9 mouse cellular contexts compared by ENCODE assay signal in the genomic region with DNA sequence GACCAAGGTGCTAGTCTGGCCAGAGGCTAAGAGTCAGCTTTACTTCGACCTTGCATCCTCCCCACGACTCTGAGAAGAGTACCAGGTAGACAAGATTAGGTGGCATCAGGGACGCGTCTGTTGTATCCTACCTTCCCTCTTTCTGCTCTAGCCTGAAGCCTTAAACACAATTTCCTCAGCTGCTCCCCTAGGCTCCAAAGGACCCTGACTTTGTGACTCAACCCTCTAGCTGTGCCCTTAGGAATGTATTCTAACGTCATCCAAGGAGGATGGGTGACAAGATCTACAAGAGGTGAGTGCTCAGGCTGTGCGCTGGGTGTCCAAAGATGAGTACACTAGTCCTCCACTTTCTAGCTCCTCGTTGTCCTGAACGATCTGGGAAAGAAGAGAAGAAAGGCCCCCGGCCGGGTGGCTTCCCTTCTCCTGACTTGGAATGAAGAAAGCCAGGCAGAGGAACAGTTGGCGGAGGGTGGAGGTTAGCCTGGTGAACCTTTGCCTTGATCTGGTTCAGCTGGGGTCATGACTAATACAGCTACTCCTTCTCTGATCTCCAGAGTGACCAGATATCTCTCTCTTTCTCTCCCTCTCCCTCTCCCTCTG. TPM values are rescaled to one million over a fixed set of nuclear protein-coding genes. Genes with fewer than 3 reads are reported as not detected.
DNase-seq lines count a peak whose midpoint lies in the region; ATAC-seq and TF ChIP-seq lines count a peak whose summit lies in the region.
"Had no signal": no experiment of that assay in that cellular context is flagged by ENCODE, and none has a peak within 500 bp of the region (broad histone marks: within the 10 kb centered on the region; RNA-seq: fewer than 3 reads in every experiment).

No protein-coding gene starts in this region.

- peak overlapping the region; percentile 64 for H3K4me3 ChIP-seq in midbrain, embryonic 10.5 days
- no peak overlapping the region for H3K4me3 ChIP-seq in midbrain, postnatal 0 days (ENCODE audit: low read depth, low read length)
- H3K4me3 ChIP-seq in limb, embryonic 10.5 days: peak overlapping the region; percentile 64
- H3K4me3 ChIP-seq in stomach, embryonic 14.5 days (ENCODE audit: low read depth, low read length): peak overlapping the region; percentile 61; the same call in 1 of the 2 replicates

- no peak overlapping the region for H3K9ac ChIP-seq in midbrain, postnatal 0 days (replicated peaks; ENCODE audit: low read length, poor library complexity, severe bottlenecking)
- peak overlapping the region; percentile 53; the same call in 1 of the 2 replicates for H3K9ac ChIP-seq in stomach, embryonic 14.5 days (replicated peaks; ENCODE audit: low read depth, low read length)

- no peaks in the 10 kb centered on the region for H3K9me3 ChIP-seq in midbrain, embryonic 10.5 days (replicated peaks)
- no peaks in the 10 kb centered on the region for H3K9me3 ChIP-seq in midbrain, postnatal 0 days (ENCODE audit: low read length)
- no peaks in the 10 kb centered on the region for H3K9me3 ChIP-seq in limb, embryonic 10.5 days (replicated peaks)
- H3K9me3 ChIP-seq in stomach, embryonic 14.5 days (ENCODE audit: control insufficient read depth, low read depth, low read length): no peaks in the 10 kb centered on the region

- DNase-seq in adrenal gland, adult (ENCODE audit: inconsistent age in 2 of 2, low spot score in 1 of 2): peak; percentile 67 to 90
- DNase-seq in adrenal gland, postnatal 4 days (ENCODE audit: low spot score in 2 of 2): no peak
- no peak for DNase-seq in midbrain, embryonic 10.5 days (ENCODE audit: low spot score)
- DNase-seq in midbrain, postnatal 0 days (ENCODE audit: low spot score): no peak
- DNase-seq in limb, embryonic 10.5 days (ENCODE audit: low spot score): no peak
- DNase-seq in left cerebral cortex, postnatal 14 days (ENCODE audit: low spot score in 2 of 2): no peak
- DNase-seq in gastrocnemius, postnatal 10 days: no peak

- no peak for TF ChIP-seq CTCF in midbrain, postnatal 0 days (IDR thresholded peaks at IDR 0.05)

- H3K27ac ChIP-seq in midbrain, embryonic 10.5 days (replicated peaks): peak overlapping the region; percentile 84
- H3K27ac ChIP-seq in midbrain, postnatal 0 days (ENCODE audit: low read depth, low read length): no peak overlapping the region
- H3K27ac ChIP-seq in limb, embryonic 10.5 days: peak overlapping the region; percentile 89
- peak overlapping the region; percentile 33; the same call in 1 of the 2 replicates for H3K27ac ChIP-seq in stomach, embryonic 14.5 days (ENCODE audit: low read length)

- no peaks in the 10 kb centered on the region for H3K36me3 ChIP-seq in midbrain, embryonic 10.5 days
- H3K36me3 ChIP-seq in midbrain, postnatal 0 days (ENCODE audit: insufficient read depth, low read length): no peaks in the 10 kb centered on the region
- H3K36me3 ChIP-seq in limb, embryonic 10.5 days: peaks cover 4% of the 10 kb centered on the region
- H3K36me3 ChIP-seq in stomach, embryonic 14.5 days (ENCODE audit: control insufficient read depth, insufficient read depth, low read length): no peaks in the 10 kb centered on the region

- H3K4me1 ChIP-seq in midbrain, embryonic 10.5 days: peaks cover 24% of the 10 kb centered on the region
- no peaks in the 10 kb centered on the region for H3K4me1 ChIP-seq in midbrain, postnatal 0 days (ENCODE audit: insufficient read depth, low read length)
- peaks cover 27% of the 10 kb centered on the region for H3K4me1 ChIP-seq in limb, embryonic 10.5 days
- H3K4me1 ChIP-seq in stomach, embryonic 14.5 days (ENCODE audit: control insufficient read depth, insufficient read depth, low read length): 0 out of 2 replicates have a peak, but pooled peaks cover 7% of the 10 kb centered on the region

- intact Hi-C loops in left cerebral cortex, postnatal 14 days (cut with DNase I): no loop called here

- H3K27me3 ChIP-seq in midbrain, embryonic 10.5 days (ENCODE audit: low read depth, poor library complexity, severe bottlenecking): peaks cover 27% of the 10 kb centered on the region
- H3K27me3 ChIP-seq in midbrain, postnatal 0 days (ENCODE audit: insufficient read depth, low read length): peaks cover 10% of the 10 kb centered on the region
- H3K27me3 ChIP-seq in limb, embryonic 10.5 days (ENCODE audit: low read depth, poor library complexity, severe bottlenecking): no peaks in the 10 kb centered on the region
- H3K27me3 ChIP-seq in stomach, embryonic 14.5 days (ENCODE audit: control insufficient read depth, insufficient read depth, low read length): no peaks in the 10 kb centered on the region

- WGBS in midbrain, embryonic 10.5 days: 69% methylated on average over 11 of the region's 11 CpGs
- WGBS in midbrain, postnatal 0 days: 71% methylated on average over 11 of the region's 11 CpGs
- 62% methylated on average over 11 of the region's 11 CpGs for WGBS in limb, embryonic 10.5 days
- 66% methylated on average over 11 of the region's 11 CpGs for WGBS in stomach, embryonic 14.5 days

- no peak for ATAC-seq in midbrain, postnatal 0 days (ENCODE audit: low FRiP score)
- no peak for ATAC-seq in stomach, embryonic 14.5 days (ENCODE audit: insufficient number of reproducible peaks, insufficient read depth, low FRiP score, low read depth)

- no peak overlapping the region for H3K4me2 ChIP-seq in midbrain, postnatal 0 days (ENCODE audit: low read depth, low read length, poor library complexity, severe bottlenecking)
- H3K4me2 ChIP-seq in stomach, embryonic 14.5 days (replicated peaks; ENCODE audit: low read depth, low read length): peak overlapping the region; percentile 69

RNA-seq across cellular contexts. Expression of gene Acsf2, which starts 0.8 kb away (rescaled TPM):
- total RNA-seq in adrenal gland, postnatal 4 days (2021): 10 to 100 TPM; 59.1 to 67.3 TPM
- polyA plus RNA-seq in midbrain, embryonic 10.5 days (2016; fragmentation: Nextera tagmentation; extraction: Ambion mirVana): 3.0 and 3.5 TPM in 2 replicates
- 3.9 and 6.6 TPM in 2 replicates for total RNA-seq in midbrain, postnatal 0 days (2014; rRNA removed)
- 1.7 and 1.9 TPM in 2 replicates for polyA plus RNA-seq in midbrain, postnatal 0 days (2015; fragmentation: Nextera tagmentation; extraction: Ambion mirVana)
- 4.1 and 5.6 TPM in 2 replicates for polyA plus RNA-seq in limb, embryonic 10.5 days (2016; fragmentation: Nextera tagmentation; extraction: Ambion mirVana)
- polyA plus RNA-seq in stomach, embryonic 14.5 days (2014; fragmentation: Nextera tagmentation; extraction: Ambion mirVana): 7.1 and 9.3 TPM in 2 replicates
- total RNA-seq in left cerebral cortex, postnatal 14 days (2021): 10 to 100 TPM; 16.9 to 17.2 TPM
- total RNA-seq in gastrocnemius, postnatal 10 days (2021): 10 to 100 TPM in 1 of 2 experiments, 1 to 10 TPM in 1; 8.1 to 10.0 TPM

RNA-seq across cellular contexts. Expression of gene Lrrc59, which starts 27.1 kb away (rescaled TPM):
- 100 to 1,000 TPM; 122 to 126 TPM for total RNA-seq in adrenal gland, postnatal 4 days (2021)
- polyA plus RNA-seq in midbrain, embryonic 10.5 days (2016; fragmentation: Nextera tagmentation; extraction: Ambion mirVana): 265 and 286 TPM in 2 replicates
- total RNA-seq in midbrain, postnatal 0 days (2014; rRNA removed): 128 and 129 TPM in 2 replicates
- 135 and 137 TPM in 2 replicates for polyA plus RNA-seq in midbrain, postnatal 0 days (2015; fragmentation: Nextera tagmentation; extraction: Ambion mirVana)
- 274 and 301 TPM in 2 replicates for polyA plus RNA-seq in limb, embryonic 10.5 days (2016; fragmentation: Nextera tagmentation; extraction: Ambion mirVana)
- 147 and 157 TPM in 2 replicates for polyA plus RNA-seq in stomach, embryonic 14.5 days (2014; fragmentation: Nextera tagmentation; extraction: Ambion mirVana)
- 10 to 100 TPM; 83.8 to 84.9 TPM for total RNA-seq in left cerebral cortex, postnatal 14 days (2021)
- total RNA-seq in gastrocnemius, postnatal 10 days (2021): 10 to 100 TPM; 40.4 to 51.2 TPM

RNA-seq across cellular contexts. Expression of gene Chad, which starts 37.6 kb away (rescaled TPM):
- total RNA-seq in adrenal gland, postnatal 4 days (2021): under 1 TPM; 0.45 to 0.90 TPM
- 0.12 and 0.39 TPM in 2 replicates for polyA plus RNA-seq in midbrain, embryonic 10.5 days (2016; fragmentation: Nextera tagmentation; extraction: Ambion mirVana)
- total RNA-seq in midbrain, postnatal 0 days (2014; rRNA removed): 0.11 TPM in 1 of 2 replicates, not detected in the other
- polyA plus RNA-seq in midbrain, postnatal 0 days (2015; fragmentation: Nextera tagmentation; extraction: Ambion mirVana): 0.85 and 0.87 TPM in 2 replicates
- 0.11 and 0.30 TPM in 2 replicates for polyA plus RNA-seq in limb, embryonic 10.5 days (2016; fragmentation: Nextera tagmentation; extraction: Ambion mirVana)
- polyA plus RNA-seq in stomach, embryonic 14.5 days (2014; fragmentation: Nextera tagmentation; extraction: Ambion mirVana): 5.0 and 7.1 TPM in 2 replicates
- under 1 TPM in 1 of 2 experiments, not detected in 1; 0.38 TPM for total RNA-seq in left cerebral cortex, postnatal 14 days (2021)
- total RNA-seq in gastrocnemius, postnatal 10 days (2021): 10 to 100 TPM; 10.3 to 14.3 TPM
- total RNA-seq: adrenal gland, postnatal 36 days had no signal

RNA-seq across cellular contexts. Expression of gene Mrpl27, which starts 51.1 kb away (rescaled TPM):
- total RNA-seq in adrenal gland, postnatal 4 days (2021): 10 to 100 TPM; 79.8 to 88.5 TPM
- polyA plus RNA-seq in midbrain, embryonic 10.5 days (2016; fragmentation: Nextera tagmentation; extraction: Ambion mirVana): 143 and 145 TPM in 2 replicates
- total RNA-seq in midbrain, postnatal 0 days (2014; rRNA removed): 42.5 and 49.5 TPM in 2 replicates
- polyA plus RNA-seq in midbrain, postnatal 0 days (2015; fragmentation: Nextera tagmentation; extraction: Ambion mirVana): 162 and 169 TPM in 2 replicates
- 141 and 147 TPM in 2 replicates for polyA plus RNA-seq in limb, embryonic 10.5 days (2016; fragmentation: Nextera tagmentation; extraction: Ambion mirVana)
- polyA plus RNA-seq in stomach, embryonic 14.5 days (2014; fragmentation: Nextera tagmentation; extraction: Ambion mirVana): 148 and 149 TPM in 2 replicates
- total RNA-seq in left cerebral cortex, postnatal 14 days (2021): 10 to 100 TPM; 65.2 to 72.5 TPM
- 10 to 100 TPM; 50.2 to 63.1 TPM for total RNA-seq in gastrocnemius, postnatal 10 days (2021)

RNA-seq across cellular contexts. Expression of gene Eme1, which starts 51.3 kb away (rescaled TPM):
- 1 to 10 TPM; 5.3 to 6.1 TPM for total RNA-seq in adrenal gland, postnatal 4 days (2021)
- 61.7 and 64.1 TPM in 2 replicates for polyA plus RNA-seq in midbrain, embryonic 10.5 days (2016; fragmentation: Nextera tagmentation; extraction: Ambion mirVana)
- total RNA-seq in midbrain, postnatal 0 days (2014; rRNA removed): 0.28 and 0.49 TPM in 2 replicates
- polyA plus RNA-seq in midbrain, postnatal 0 days (2015; fragmentation: Nextera tagmentation; extraction: Ambion mirVana): 0.75 and 0.82 TPM in 2 replicates
- polyA plus RNA-seq in limb, embryonic 10.5 days (2016; fragmentation: Nextera tagmentation; extraction: Ambion mirVana): 60.1 and 62.2 TPM in 2 replicates
- 20.7 and 20.9 TPM in 2 replicates for polyA plus RNA-seq in stomach, embryonic 14.5 days (2014; fragmentation: Nextera tagmentation; extraction: Ambion mirVana)
- under 1 TPM; 0.21 to 0.79 TPM for total RNA-seq in left cerebral cortex, postnatal 14 days (2021)
- 1 to 10 TPM; 1.3 to 1.5 TPM for total RNA-seq in gastrocnemius, postnatal 10 days (2021)

Comparison
In these comparisons a context has a peak if more than half of its experiments do, and no peak if none do; other contexts are left out.
1. DNase-seq: peak in adrenal gland, adult (2 of 2); none in adrenal gland, postnatal 4 days (0 of 2), midbrain, embryonic 10.5 days (single experiment), midbrain, postnatal 0 days (single experiment), limb, embryonic 10.5 days (single experiment), left cerebral cortex, postnatal 14 days (0 of 2) and gastrocnemius, postnatal 10 days (single experiment).
2. RNA of gene Chad, which starts 37.6 kb away (total RNA-seq): 10.3 to 14.3 TPM in gastrocnemius, postnatal 10 days; 0.45 to 0.90 TPM in adrenal gland, postnatal 4 days, 0.38 TPM in left cerebral cortex, postnatal 14 days and 0.11 TPM in midbrain, postnatal 0 days; every median in the first group is over 4 times any median in the second.